Mouse (Mus musculus) megakaryocyte progenitor cell, adult 5-6 weeks (primary cell): ENCODE data around the gene Casd1. TPM values are rescaled to one million over a fixed set of nuclear protein-coding genes. Genes with fewer than 3 reads are reported as not detected.

Experiments
- total RNA-seq, 2 experiments: library from RNA; stranded (forward) in 1 of 2; stranded (reverse) in 1 of 2; fragments of 157-497, 149-512 nt in 1 of 2; fragments of 200-1000 nt in 1 of 2; gene quantifications; 2 replicates each; pipeline versions ENCODE4 v1.2.3 to v1.2.4; 2015 to 2017

Gene Casd1
- total RNA-seq, 2 experiments from 2014 or later = 42.9 to 62.2 TPM

Other genes with a start within 250 kb of the Casd1 start
- 0.15 TPM in 1 of 2 replicates, not detected in the other for gene Col1a2, start 96.0 kb upstream of the Casd1 start, total RNA-seq (2015)
- not detected in 2 replicates for gene Col1a2, start 96.0 kb upstream of the Casd1 start, total RNA-seq (2017)
- 0.17 and 0.54 TPM in 2 replicates for gene Sgce, start 146.4 kb downstream of the Casd1 start, total RNA-seq (2015)
- gene Sgce, start 146.4 kb downstream of the Casd1 start, total RNA-seq (2017) = 1.2 TPM in 1 of 2 replicates, not detected in the other
- 0.02 and 0.34 TPM in 2 replicates for gene Peg10, start 146.5 kb downstream of the Casd1 start, total RNA-seq (2015)
- gene Peg10, start 146.5 kb downstream of the Casd1 start, total RNA-seq (2017) = not detected in 2 replicates